Mouse (Mus musculus): ENCODE data around the gene Dock1. TPM values are rescaled to one million over a fixed set of nuclear protein-coding genes. Genes with fewer than 3 reads are reported as not detected.

Gene Dock1
- total and polyA plus RNA-seq, 3 experiments, result not detected

GRCm38 (mm10) chr7:135065301-135065700, 394.8 kb downstream of the Dock1 start:
- Histone ChIP-seq H3K4me2 (ENCODE audit: insufficient read depth, low read depth, poor library complexity, severe bottlenecking) (no peak overlapping the region), H3K27me3 (replicated peaks) (no peaks in the 10 kb centered on the region), H3K9me3 (replicated peaks; ENCODE audit: low read length) (peaks cover 90% of the 10 kb centered on the region), H3K4me3 (replicated peaks in 1 of 3; ENCODE audit: low read depth in 2 of 3, low read length in 2 of 3, poor library complexity in 1 of 3) (no peak overlapping the region), H3K79me2 (replicated peaks; ENCODE audit: control insufficient read depth, extremely low read depth, insufficient read depth, poor library complexity, severe bottlenecking) (no peaks in the 10 kb centered on the region), H3K36me3 (replicated peaks in 1 of 2; ENCODE audit: control insufficient read depth in 1 of 2, insufficient read depth in 1 of 2, low read length in 1 of 2) (no peaks in the 10 kb centered on the region), H3K9ac (ENCODE audit: insufficient read depth, low read depth) (no peak overlapping the region), H3K27ac (ENCODE audit: insufficient read depth, low read depth) (no peak overlapping the region), H3K4me1 (ENCODE audit: control insufficient read depth in 1 of 2, insufficient read depth in 2 of 2) (no peaks in the 10 kb centered on the region)
- in situ Hi-C loops (cut with MboI; ENCODE audit: low pct_ligation_motif_present, low pct_unique_long_range_greater_than_20kb, low sequenced_read_pairs), result no loop called here
- no peak for DNase-seq (ENCODE audit: extremely low read depth)
- dilution Hi-C loops (cut with MboI; ENCODE audit: extremely low pct_ligation_motif_present, extremely low pct_unique_long_range_greater_than_20kb, low sequenced_read_pairs), result no loop called here
- TF ChIP-seq SIN3A (IDR thresholded peaks at IDR 0.05; ENCODE audit: low read length) (no peak), E2F4 (IDR thresholded peaks at IDR 0.05; ENCODE audit: insufficient replicate concordance, low read depth, low read length) (no peak), BHLHE40 (IDR thresholded peaks at IDR 0.05; ENCODE audit: low read depth, low read length) (no peak)

- H3K27ac ChIP-seq (ENCODE audit: insufficient read depth, low read depth), result no peak overlapping the region
- H3K27me3 ChIP-seq (replicated peaks), result no peaks in the 10 kb centered on the region
- H3K9me3 ChIP-seq (replicated peaks; ENCODE audit: low read length), result peaks cover 84% of the 10 kb centered on the region
- dilution Hi-C loops (cut with MboI; ENCODE audit: extremely low pct_ligation_motif_present, extremely low pct_unique_long_range_greater_than_20kb, low sequenced_read_pairs) (no loop called here), in situ Hi-C loops (cut with MboI; ENCODE audit: low pct_ligation_motif_present, low pct_unique_long_range_greater_than_20kb, low sequenced_read_pairs) (no loop called here)
- H3K9ac ChIP-seq (ENCODE audit: insufficient read depth, low read depth), result no peak overlapping the region
- no peak for DNase-seq (ENCODE audit: extremely low read depth)
- H3K4me1 ChIP-seq (ENCODE audit: control insufficient read depth in 1 of 2, insufficient read depth in 2 of 2), result no peaks in the 10 kb centered on the region
- no peaks in the 10 kb centered on the region for H3K79me2 ChIP-seq (replicated peaks; ENCODE audit: control insufficient read depth, extremely low read depth, insufficient read depth, poor library complexity, severe bottlenecking)
- H3K4me3 ChIP-seq (replicated peaks in 1 of 3; ENCODE audit: low read depth in 2 of 3, low read length in 2 of 3, poor library complexity in 1 of 3), result no peak overlapping the region
- H3K36me3 ChIP-seq (replicated peaks in 1 of 2; ENCODE audit: control insufficient read depth in 1 of 2, insufficient read depth in 1 of 2, low read length in 1 of 2), result no peaks in the 10 kb centered on the region
- TF ChIP-seq MEF2A (IDR thresholded peaks at IDR 0.05; ENCODE audit: borderline replicate concordance, low read depth, low read length) (no peak), CHD2 (IDR thresholded peaks at IDR 0.05; ENCODE audit: low read length) (no peak), USF2 (conservative IDR thresholded peaks at IDR 0.05; ENCODE audit: low read depth, low read length) (no peak)
- no peak overlapping the region for H3K4me2 ChIP-seq (ENCODE audit: insufficient read depth, low read depth, poor library complexity, severe bottlenecking)
These were observed 398.4 kb downstream of the Dock1 start for GRCm38 (mm10) chr7:135068887-135069286.

- in situ Hi-C loops (cut with MboI; ENCODE audit: low pct_ligation_motif_present, low pct_unique_long_range_greater_than_20kb, low sequenced_read_pairs), result no loop called here
- H3K27me3 ChIP-seq (replicated peaks), result no peaks in the 10 kb centered on the region
- dilution Hi-C loops (cut with MboI; ENCODE audit: extremely low pct_ligation_motif_present, extremely low pct_unique_long_range_greater_than_20kb, low sequenced_read_pairs), result no loop called here
- no peaks in the 10 kb centered on the region for H3K36me3 ChIP-seq (replicated peaks in 1 of 2; ENCODE audit: control insufficient read depth in 1 of 2, insufficient read depth in 1 of 2, low read length in 1 of 2)
- no peaks in the 10 kb centered on the region for H3K4me1 ChIP-seq (ENCODE audit: control insufficient read depth in 1 of 2, insufficient read depth in 2 of 2)
- DNase-seq (ENCODE audit: extremely low read depth), result no peak
- H3K4me2 ChIP-seq (ENCODE audit: insufficient read depth, low read depth, poor library complexity, severe bottlenecking), result no peak overlapping the region
- no peak overlapping the region for H3K9ac ChIP-seq (ENCODE audit: insufficient read depth, low read depth)
- H3K27ac ChIP-seq (ENCODE audit: insufficient read depth, low read depth), result no peak overlapping the region
- no peaks in the 10 kb centered on the region for H3K79me2 ChIP-seq (replicated peaks; ENCODE audit: control insufficient read depth, extremely low read depth, insufficient read depth, poor library complexity, severe bottlenecking)
- peaks cover 77% of the 10 kb centered on the region for H3K9me3 ChIP-seq (replicated peaks; ENCODE audit: low read length)
- H3K4me3 ChIP-seq (replicated peaks in 1 of 3; ENCODE audit: low read depth in 2 of 3, low read length in 2 of 3, poor library complexity in 1 of 3), result no peak overlapping the region
- TF ChIP-seq JUND (conservative IDR thresholded peaks at IDR 0.05; ENCODE audit: low read depth, low read length) (no peak), HCFC1 (IDR thresholded peaks at IDR 0.05; ENCODE audit: low read depth, low read length) (no peak), ELF1 (IDR thresholded peaks at IDR 0.05; ENCODE audit: low read depth, low read length) (no peak), POLR2AphosphoS2 (IDR thresholded peaks at IDR 0.05; ENCODE audit: low read depth, low read length) (no peak), TBP (conservative IDR thresholded peaks at IDR 0.05; ENCODE audit: low read depth, low read length) (no peak), UBTF (IDR thresholded peaks at IDR 0.05; ENCODE audit: low read depth, low read length) (no peak), RAD21 (IDR thresholded peaks at IDR 0.05; ENCODE audit: low read depth, low read length) (no peak), POLR2A (IDR thresholded peaks at IDR 0.05; ENCODE audit: low read depth, low read length) (no peak), ZKSCAN1 (IDR thresholded peaks at IDR 0.05; ENCODE audit: borderline replicate concordance, low read depth, low read length) (no peak), CTCF (conservative IDR thresholded peaks at IDR 0.05 in 1 of 2, IDR thresholded peaks at IDR 0.05 in 1 of 2; ENCODE audit: low read depth in 2 of 2, low read length in 2 of 2) (no peak), MAZ (IDR thresholded peaks at IDR 0.05; ENCODE audit: low read depth, low read length) (no peak), NRF1 (IDR thresholded peaks at IDR 0.05; ENCODE audit: low read depth, low read length) (no peak)
These were observed 406.4 kb downstream of the Dock1 start for GRCm38 (mm10) chr7:135076904-135077303.

All from CH12.LX (cell line).